Mouse (Mus musculus): ENCODE data around the gene Gabrr1. TPM values are rescaled to one million over a fixed set of nuclear protein-coding genes. Genes with fewer than 3 reads are reported as not detected.

Gabrr1 gene
- polyA plus RNA-seq, 1 experiment from 2014 or later: not detected

- no peak overlapping the region for H3K4me3 ChIP-seq (replicated peaks; ENCODE audit: low read length)
- H3K4me2 ChIP-seq (ENCODE audit: low read length): no peak overlapping the region
- ATAC-seq: no peak
- H3K27ac ChIP-seq (ENCODE audit: low read length): no peak overlapping the region
- no peaks in the 10 kb centered on the region for H3K4me1 ChIP-seq (replicated peaks; ENCODE audit: control insufficient read depth, insufficient read depth, low read length)
- no peaks in the 10 kb centered on the region for H3K36me3 ChIP-seq (ENCODE audit: control insufficient read depth, insufficient read depth)
- no peaks in the 10 kb centered on the region for H3K27me3 ChIP-seq (replicated peaks; ENCODE audit: control insufficient read depth, insufficient read depth, low read length)
- H3K9me3 ChIP-seq (ENCODE audit: control insufficient read depth, low read length): no peaks in the 10 kb centered on the region
- WGBS: 0% methylated on average over 2 of the region's 2 CpGs
- H3K9ac ChIP-seq (replicated peaks; ENCODE audit: low read depth, low read length): no peak overlapping the region
Measured at GRCm38 (mm10) chr4:33198117-33198516, 65.8 kb downstream of the Gabrr1 start.

- peak; percentile 18; the same call in 1 of the 2 replicates for ATAC-seq
- Histone ChIP-seq H3K36me3 (ENCODE audit: control insufficient read depth, insufficient read depth) (no peaks in the 10 kb centered on the region), H3K9me3 (ENCODE audit: control insufficient read depth, low read length) (no peaks in the 10 kb centered on the region), H3K27ac (ENCODE audit: low read length) (no peak overlapping the region), H3K9ac (replicated peaks; ENCODE audit: low read depth, low read length) (no peak overlapping the region), H3K4me3 (replicated peaks; ENCODE audit: low read length) (no peak overlapping the region), H3K27me3 (replicated peaks; ENCODE audit: control insufficient read depth, insufficient read depth, low read length) (no peaks in the 10 kb centered on the region), H3K4me2 (ENCODE audit: low read length) (no peak overlapping the region), H3K4me1 (replicated peaks; ENCODE audit: control insufficient read depth, insufficient read depth, low read length) (peaks cover 4% of the 10 kb centered on the region)
- 2% methylated on average over 4 of the region's 4 CpGs for WGBS
Measured at GRCm38 (mm10) chr4:33204682-33205081, 72.4 kb downstream of the Gabrr1 start.

GRCm38 (mm10) chr4:33207551-33207950 is 75.2 kb downstream of the Gabrr1 start:
- Histone ChIP-seq H3K27ac (ENCODE audit: low read length) (no peak overlapping the region), H3K9me3 (ENCODE audit: control insufficient read depth, low read length) (no peaks in the 10 kb centered on the region), H3K27me3 (replicated peaks; ENCODE audit: control insufficient read depth, insufficient read depth, low read length) (no peaks in the 10 kb centered on the region), H3K9ac (replicated peaks; ENCODE audit: low read depth, low read length) (no peak overlapping the region), H3K4me1 (replicated peaks; ENCODE audit: control insufficient read depth, insufficient read depth, low read length) (peaks cover 10% of the 10 kb centered on the region), H3K36me3 (ENCODE audit: control insufficient read depth, insufficient read depth) (no peaks in the 10 kb centered on the region), H3K4me2 (ENCODE audit: low read length) (no peak overlapping the region), H3K4me3 (replicated peaks; ENCODE audit: low read length) (no peak overlapping the region)
- no peak for ATAC-seq
- WGBS: 68% methylated on average over 2 of the region's 2 CpGs

GRCm38 (mm10) chr4:33208881-33209841 is 76.8 kb downstream of the Gabrr1 start, which contains the start of gene Srsf12:
Gene Srsf12, plus strand, starts transcription at chr4:33208991.
- 4% methylated on average over 62 of the region's 65 CpGs for WGBS
- peak within 1 kb of the TSS; percentile 71 for H3K4me3 ChIP-seq (replicated peaks; ENCODE audit: low read length)
- H3K36me3 ChIP-seq (ENCODE audit: control insufficient read depth, insufficient read depth): no peaks in the 10 kb centered on the region
- H3K9ac ChIP-seq (replicated peaks; ENCODE audit: low read depth, low read length): peak within 1 kb of the TSS; percentile 86
- ATAC-seq: peak; percentile 92
- H3K27ac ChIP-seq (ENCODE audit: low read length): peak within 1 kb of the TSS; percentile 65
- H3K4me2 ChIP-seq (ENCODE audit: low read length): peak within 1 kb of the TSS; percentile 76
- no peaks in the 10 kb centered on the region for H3K27me3 ChIP-seq (replicated peaks; ENCODE audit: control insufficient read depth, insufficient read depth, low read length)
- 0 out of 2 replicates have a peak, but pooled peaks cover 2% of the 10 kb centered on the region for H3K9me3 ChIP-seq (ENCODE audit: control insufficient read depth, low read length)
- H3K4me1 ChIP-seq (replicated peaks; ENCODE audit: control insufficient read depth, insufficient read depth, low read length): peaks cover 10% of the 10 kb centered on the region

Other genes with a start within 250 kb of the Gabrr1 start
- gene Ankrd6, start 181.7 kb upstream of the Gabrr1 start, polyA plus RNA-seq (2015; fragmentation: Nextera tagmentation; extraction: Ambion mirVana): 37.0 and 40.1 TPM in 2 replicates
- gene Rragd, start 149.5 kb upstream of the Gabrr1 start, polyA plus RNA-seq (2015; fragmentation: Nextera tagmentation; extraction: Ambion mirVana): 22.1 and 23.6 TPM in 2 replicates
- gene Ube2j1, start 101.1 kb upstream of the Gabrr1 start, polyA plus RNA-seq (2015; fragmentation: Nextera tagmentation; extraction: Ambion mirVana): 53.4 and 60.2 TPM in 2 replicates
- 0.37 and 0.65 TPM in 2 replicates for gene Gabrr2, start 69.5 kb upstream of the Gabrr1 start, polyA plus RNA-seq (2015; fragmentation: Nextera tagmentation; extraction: Ambion mirVana)
- gene Pm20d2, start 57.2 kb downstream of the Gabrr1 start, polyA plus RNA-seq (2015; fragmentation: Nextera tagmentation; extraction: Ambion mirVana): 2.8 and 2.9 TPM in 2 replicates
- 36.4 and 44.2 TPM in 2 replicates for gene Srsf12, start 76.5 kb downstream of the Gabrr1 start, polyA plus RNA-seq (2015; fragmentation: Nextera tagmentation; extraction: Ambion mirVana)
- 77.6 and 100 TPM in 2 replicates for gene Pnrc1, start 157.6 kb downstream of the Gabrr1 start, polyA plus RNA-seq (2015; fragmentation: Nextera tagmentation; extraction: Ambion mirVana)
- gene Rngtt, start 177.8 kb downstream of the Gabrr1 start, polyA plus RNA-seq (2015; fragmentation: Nextera tagmentation; extraction: Ambion mirVana): 31.1 and 34.9 TPM in 2 replicates